Mouse (Mus musculus) MEL (cell line): ENCODE data around the gene Pkd1.

Experiments
- CTCF ChIP-seq, 3 experiments: IDR thresholded peaks in 2 of 3; conservative IDR thresholded peaks in 1 of 3; 2 replicates each; pipeline ENCODE4 v1.5.1; 2011 to 2012; ENCODE audit warnings: low read length in 3 of 3, low read depth in 2 of 3, mild to moderate bottlenecking in 2 of 3, improper control_type of control experiment in 1 of 3, inconsistent platforms in 1 of 3, mixed read lengths in 1 of 3, moderate library complexity in 1 of 3; ENCODE audit not compliant: control insufficient read depth in 1 of 3, insufficient read depth in 1 of 3, poor library complexity in 1 of 3, severe bottlenecking in 1 of 3
- HCFC1 ChIP-seq: IDR thresholded peaks from 2 replicates; pipeline ENCODE4 v1.6.1; 2012; ENCODE audit warnings: low read depth, mild to moderate bottlenecking, inconsistent platforms, low read length, improper control_type of control experiment, moderate library complexity
- KAT2A ChIP-seq: conservative IDR thresholded peaks from 2 replicates; pipeline ENCODE4 v1.6.1; 2012; ENCODE audit warnings: low read depth, low read length, improper control_type of control experiment, inconsistent platforms
- MXI1 ChIP-seq: IDR thresholded peaks from 2 replicates; pipeline ENCODE4 v1.6.1; 2011; ENCODE audit warnings: mild to moderate bottlenecking, low read depth, low read length, improper control_type of control experiment
- POLR2A ChIP-seq, 2 experiments: IDR thresholded peaks; 2 replicates each; pipeline ENCODE4 v1.6.1; 2011 to 2012; ENCODE audit warnings: low read length in 2 of 2, mild to moderate bottlenecking in 2 of 2, control low read depth in 1 of 2, improper control_type of control experiment in 1 of 2, low read depth in 1 of 2, moderate library complexity in 1 of 2; ENCODE audit not compliant: control insufficient read depth in 1 of 2, insufficient read depth in 1 of 2, poor library complexity in 1 of 2
- TCF12 ChIP-seq: IDR thresholded peaks from 2 replicates; pipeline ENCODE4 v1.6.1; 2014; ENCODE audit warnings: low read depth, mild to moderate bottlenecking, inconsistent platforms, low read length, improper control_type of control experiment, moderate library complexity

DNA sequence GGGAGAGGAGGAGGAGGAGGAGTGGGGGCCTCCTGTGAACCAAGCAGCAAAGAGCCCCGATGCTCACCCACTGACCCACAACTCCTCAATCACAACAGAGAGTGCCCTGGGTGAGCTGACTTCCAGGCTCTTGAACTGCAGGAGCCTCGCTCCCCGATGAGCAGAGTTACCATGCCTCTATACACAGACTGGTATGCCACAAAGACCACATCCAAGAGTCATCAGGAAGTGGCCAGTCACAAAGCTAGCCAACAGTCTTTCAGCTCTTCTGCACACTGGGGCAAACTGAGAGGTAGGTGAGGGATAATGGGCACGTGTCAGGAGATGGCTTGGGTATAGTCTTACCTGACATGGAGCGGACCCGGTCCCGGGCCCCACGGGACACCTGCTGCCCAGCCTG is 54.3 kb downstream of the Pkd1 start:
- TF ChIP-seq POLR2A (IDR thresholded peaks at IDR 0.05; ENCODE audit: control insufficient read depth in 1 of 2, insufficient read depth in 1 of 2, low read depth in 1 of 2, low read length in 2 of 2, poor library complexity in 1 of 2) = no peak
- no peak for TF ChIP-seq HCFC1
- TF ChIP-seq CTCF (IDR thresholded peaks at IDR 0.05 in 2 of 3, conservative IDR thresholded peaks at IDR 0.05 in 1 of 3; ENCODE audit: control insufficient read depth in 1 of 3, insufficient read depth in 1 of 3, low read depth in 2 of 3, low read length in 3 of 3, poor library complexity in 1 of 3, severe bottlenecking in 1 of 3) = no peak
- no peak for TF ChIP-seq MXI1
- TF ChIP-seq KAT2A = no peak
- no peak for TF ChIP-seq TCF12
